Mouse (Mus musculus): ENCODE measurements around the gene Fhod1.

DNA sequence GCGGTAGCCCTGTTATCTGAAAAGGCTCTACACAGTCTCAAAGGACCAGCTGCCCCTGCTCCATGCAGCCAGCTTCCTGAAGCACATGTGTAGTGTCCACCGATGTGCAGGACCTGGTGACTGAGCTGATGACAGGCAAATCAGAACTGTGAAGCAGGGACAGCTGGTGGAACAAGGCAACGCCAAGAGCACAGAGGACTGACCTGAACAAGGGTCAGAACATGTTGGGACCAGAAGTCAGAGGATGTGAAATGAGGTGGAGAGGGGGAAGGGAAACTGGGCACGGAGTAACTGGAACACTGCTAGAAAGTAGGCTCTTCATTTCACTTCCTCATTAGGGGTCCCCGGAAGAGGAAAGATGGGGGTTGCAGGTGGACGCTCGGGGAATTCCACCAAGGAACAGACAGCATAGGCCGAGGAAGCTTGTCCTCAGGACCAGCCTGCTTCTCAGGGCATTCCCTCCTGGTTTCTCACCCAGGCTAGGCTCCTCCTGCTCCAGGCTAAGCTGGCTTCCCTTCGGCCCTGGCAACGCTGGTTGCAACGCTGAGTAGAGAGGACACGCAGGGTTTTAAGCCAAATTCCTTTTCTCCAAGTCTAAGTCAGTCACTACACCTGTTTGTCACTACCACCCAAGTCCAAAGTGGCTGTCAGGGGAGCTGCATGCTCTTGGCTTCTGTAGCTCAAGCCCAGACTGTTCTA lies 45.5 kb upstream of the Fhod1 start:
- TF ChIP-seq NRF1 (IDR thresholded peaks at IDR 0.05; ENCODE audit: insufficient read depth, low read depth, low read length, poor library complexity, severe bottlenecking) (no peak), MXI1 (IDR thresholded peaks at IDR 0.05; ENCODE audit: low read depth, low read length) (no peak), CTCF (IDR thresholded peaks at IDR 0.05 in 2 of 3, conservative IDR thresholded peaks at IDR 0.05 in 1 of 3; ENCODE audit: control insufficient read depth in 1 of 3, insufficient read depth in 1 of 3, low read depth in 2 of 3, low read length in 3 of 3, poor library complexity in 1 of 3, severe bottlenecking in 1 of 3) (no peak), MYC (IDR thresholded peaks at IDR 0.05; ENCODE audit: low read depth, low read length) (no peak), SMC3 (IDR thresholded peaks at IDR 0.05; ENCODE audit: low read depth, low read length) (no peak), ZKSCAN1 (IDR thresholded peaks at IDR 0.05; ENCODE audit: low read depth, low read length) (no peak), USF1 (IDR thresholded peaks at IDR 0.05; ENCODE audit: low read depth, low read length) (no peak), ZNF384 (IDR thresholded peaks at IDR 0.05; ENCODE audit: low read depth, low read length) (no peak), POLR2A (IDR thresholded peaks at IDR 0.05; ENCODE audit: control insufficient read depth in 1 of 2, insufficient read depth in 1 of 2, low read depth in 1 of 2, low read length in 2 of 2, poor library complexity in 1 of 2) (no peak), CHD1 (IDR thresholded peaks at IDR 0.05; ENCODE audit: low read depth, low read length) (no peak), MAFK (IDR thresholded peaks at IDR 0.05; ENCODE audit: borderline replicate concordance, low read depth, low read length) (no peak), EP300 (IDR thresholded peaks at IDR 0.05; ENCODE audit: low read depth in 1 of 2, low read length in 2 of 2) (no peak)
